Mouse (Mus musculus) erythroid progenitor cell, adult 5-6 weeks (primary cell): ENCODE data around the gene Nav1. TPM values are rescaled to one million over a fixed set of nuclear protein-coding genes. Genes with fewer than 3 reads are reported as not detected.

Source experiments
- ATAC-seq: replicated peaks from 2 replicates; pipeline ENCODE4 v1.8.0; 2016; ENCODE audit warnings: moderate number of reproducible peaks, mild to moderate bottlenecking, moderate TSS enrichment, inconsistent platforms; ENCODE audit not compliant: poor library complexity, low FRiP score, severe bottlenecking
- total RNA-seq, 2 experiments: library from RNA; stranded (forward) in 1 of 2; stranded (reverse) in 1 of 2; fragments of 150-400 nt in 1 of 2; fragments of 186-747, 209-891 nt in 1 of 2; gene quantifications; 2 replicates each; pipeline versions ENCODE4 v1.2.3 to v1.2.4; 2015 to 2017; ENCODE audit warnings: low replicate concordance in 2 of 2

Nav1 gene
- total RNA-seq, 2 experiments from 2014 or later, result 1.1 to 11.7 TPM

DNA sequence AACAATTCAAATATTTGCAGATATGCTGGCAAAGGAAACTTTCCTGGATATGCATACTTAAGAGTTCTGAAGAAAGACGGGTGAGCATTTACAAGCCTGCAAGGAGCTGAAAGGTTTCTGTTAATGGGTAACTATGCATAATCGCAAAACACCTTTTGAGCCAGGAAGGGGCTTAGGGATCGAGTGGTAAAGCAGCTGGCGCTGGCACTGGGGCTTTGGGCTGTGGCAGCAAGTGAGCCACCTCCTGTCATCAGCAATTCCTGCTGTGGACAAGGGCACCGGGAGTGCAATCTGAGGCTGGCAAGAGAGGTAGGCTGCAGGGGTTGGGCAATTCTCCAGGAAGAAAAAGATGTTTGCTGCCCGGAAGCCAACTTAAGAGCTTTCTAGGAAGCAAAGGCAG is 49.1 kb downstream of the Nav1 start:
- no peak for ATAC-seq

DNA sequence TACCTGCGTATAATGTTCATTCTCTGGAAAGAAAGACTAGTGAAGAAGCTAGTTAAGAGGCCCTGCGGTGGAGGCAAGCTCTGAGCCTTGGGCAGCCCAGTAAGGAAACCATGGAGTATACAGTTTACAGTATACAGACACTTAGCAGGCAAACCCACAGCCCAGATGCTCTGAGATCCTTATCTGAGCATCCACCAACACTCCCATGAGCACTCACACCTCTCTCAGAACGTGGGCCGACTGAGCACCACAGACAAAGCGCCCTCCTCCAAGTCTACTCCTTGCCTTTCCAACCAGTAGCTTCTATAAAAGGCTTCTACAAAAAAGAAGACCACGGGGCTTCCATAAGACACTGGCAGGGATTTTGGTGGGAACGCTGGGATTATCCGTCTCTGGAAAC is 51.2 kb downstream of the Nav1 start:
- ATAC-seq, result no peak

DNA sequence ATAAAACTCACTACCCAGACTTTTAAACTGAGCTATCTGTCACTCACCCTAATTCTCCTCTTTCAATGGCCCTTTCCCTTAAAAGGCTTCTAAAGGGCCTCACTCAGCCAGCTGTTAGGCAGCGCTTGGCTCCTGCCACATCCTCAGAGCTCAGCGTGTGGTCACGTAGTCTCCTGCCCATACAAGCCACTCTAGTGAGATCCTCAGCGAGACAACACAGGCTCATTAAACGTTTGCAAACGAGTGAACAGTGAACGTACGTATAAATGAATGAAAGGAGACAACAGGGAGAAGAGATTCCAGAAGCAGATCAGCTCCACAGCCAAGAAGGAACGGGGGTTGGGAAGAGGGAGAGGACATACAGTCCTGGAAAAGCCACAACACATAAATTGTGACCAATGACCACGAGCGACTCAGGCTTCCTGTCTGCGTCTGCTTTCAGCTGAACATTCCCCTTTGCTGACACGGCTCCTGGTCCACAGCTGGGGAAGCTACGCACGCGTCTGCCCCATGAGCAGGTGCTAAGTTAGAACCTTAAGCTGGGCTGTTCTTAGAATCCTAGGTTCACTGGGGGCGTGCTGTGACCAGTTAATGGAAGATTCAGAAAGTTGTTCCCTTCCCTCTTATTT is 52.3 kb downstream of the Nav1 start:
- ATAC-seq, result no peak

DNA sequence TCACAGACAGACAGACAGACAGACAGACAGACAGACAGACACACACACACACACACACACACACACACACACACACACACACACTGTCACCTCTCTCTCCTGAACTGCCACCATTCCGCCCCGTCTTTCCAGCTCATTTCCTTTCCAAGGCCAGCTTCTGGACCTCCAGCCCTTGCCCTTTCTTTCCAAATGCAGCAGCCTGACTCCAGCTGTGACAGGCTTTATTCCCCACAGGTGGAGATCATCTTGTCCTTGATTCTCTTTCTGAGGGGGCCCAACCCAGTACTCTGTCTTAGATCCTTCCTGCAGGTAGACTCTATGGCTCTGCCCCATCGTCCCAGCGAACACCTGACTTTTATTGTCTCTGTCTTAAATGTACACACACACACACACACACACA is 53.5 kb downstream of the Nav1 start:
- no peak for ATAC-seq

- ATAC-seq, result no peak
Measured at GRCm38 (mm10) chr1:135553154-135553553, 53.9 kb downstream of the Nav1 start.

DNA sequence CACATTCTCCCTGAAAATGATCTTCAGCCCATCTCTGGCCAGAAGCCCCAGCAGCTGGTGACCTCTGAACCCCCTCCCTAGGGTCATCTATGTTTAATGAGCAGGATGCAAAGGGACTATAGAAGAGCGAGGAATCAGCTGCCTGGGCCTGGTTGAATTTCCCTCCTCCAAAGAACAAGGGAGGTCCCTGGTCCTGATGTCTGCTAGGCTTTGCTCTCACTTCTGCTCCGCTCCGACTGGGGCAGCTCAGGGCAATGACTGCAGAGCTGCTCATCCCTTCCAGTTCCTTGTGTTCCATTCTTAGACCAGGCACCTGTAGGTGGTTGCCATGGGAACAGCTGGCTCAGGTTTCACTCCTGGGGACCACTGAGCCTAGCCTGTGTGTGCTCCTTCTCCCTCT is 56.2 kb downstream of the Nav1 start:
- ATAC-seq, result no peak

- no peak for ATAC-seq
Measured at GRCm38 (mm10) chr1:135548750-135549149, 58.3 kb downstream of the Nav1 start.

- no peak for ATAC-seq
Measured at GRCm38 (mm10) chr1:135546099-135546498, 61.0 kb downstream of the Nav1 start.

- ATAC-seq, result no peak
Measured at GRCm38 (mm10) chr1:135544504-135545146, 62.5 kb downstream of the Nav1 start.

GRCm38 (mm10) chr1:135542841-135543810 is 64.0 kb downstream of the Nav1 start:
- no peak for ATAC-seq

GRCm38 (mm10) chr1:135542080-135542479 is 65.0 kb downstream of the Nav1 start:
- ATAC-seq, result no peak

GRCm38 (mm10) chr1:135540270-135540669 is 66.8 kb downstream of the Nav1 start:
- peak; percentile 69 for ATAC-seq

- ATAC-seq, result no peak
Measured at GRCm38 (mm10) chr1:135538441-135539265, 68.4 kb downstream of the Nav1 start.

GRCm38 (mm10) chr1:135536822-135537221 is 70.3 kb downstream of the Nav1 start:
- no peak for ATAC-seq

DNA sequence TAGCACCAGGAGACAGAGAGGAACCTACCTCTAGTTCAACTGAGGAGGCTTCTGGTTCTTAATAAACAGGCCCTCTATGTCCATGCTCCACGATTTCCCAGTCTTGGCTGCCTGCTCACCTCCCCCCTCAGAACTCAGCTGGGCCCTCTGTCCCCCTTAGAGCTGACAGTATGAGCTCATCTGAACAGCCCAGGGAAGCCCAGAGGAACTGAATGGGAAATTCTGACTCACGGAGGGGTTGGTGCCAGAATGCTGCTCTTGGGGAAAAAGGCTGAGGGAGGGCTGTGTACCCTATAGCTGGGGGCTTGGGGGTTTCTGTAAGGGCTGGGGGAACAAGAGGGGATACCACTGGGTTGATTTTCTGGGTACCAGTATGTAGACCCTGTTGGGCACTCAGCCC is 70.8 kb downstream of the Nav1 start:
- ATAC-seq, result no peak

GRCm38 (mm10) chr1:135535256-135535655 is 71.8 kb downstream of the Nav1 start:
- no peak for ATAC-seq

GRCm38 (mm10) chr1:135534782-135535181 is 72.3 kb downstream of the Nav1 start:
- ATAC-seq, result no peak

DNA sequence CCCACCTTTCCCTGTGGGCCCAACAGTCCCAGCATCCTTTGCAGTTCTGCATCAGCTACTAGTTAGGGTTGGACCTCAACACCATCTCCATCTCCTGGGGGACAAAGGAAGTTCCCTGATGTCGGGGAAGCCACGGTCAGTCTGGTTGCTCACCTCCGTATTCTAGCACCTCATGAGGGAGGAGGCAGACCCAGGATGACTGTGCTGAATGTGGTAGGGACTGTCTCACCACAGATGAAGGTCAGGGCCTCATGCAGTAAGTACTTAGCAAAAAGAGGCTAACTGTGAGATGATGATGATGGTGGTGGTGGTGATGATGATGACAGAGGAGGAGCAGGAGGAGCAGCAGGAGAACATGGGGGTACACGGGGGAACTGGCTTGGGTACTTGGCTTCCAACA is 73.0 kb downstream of the Nav1 start:
- ATAC-seq, result no peak

DNA sequence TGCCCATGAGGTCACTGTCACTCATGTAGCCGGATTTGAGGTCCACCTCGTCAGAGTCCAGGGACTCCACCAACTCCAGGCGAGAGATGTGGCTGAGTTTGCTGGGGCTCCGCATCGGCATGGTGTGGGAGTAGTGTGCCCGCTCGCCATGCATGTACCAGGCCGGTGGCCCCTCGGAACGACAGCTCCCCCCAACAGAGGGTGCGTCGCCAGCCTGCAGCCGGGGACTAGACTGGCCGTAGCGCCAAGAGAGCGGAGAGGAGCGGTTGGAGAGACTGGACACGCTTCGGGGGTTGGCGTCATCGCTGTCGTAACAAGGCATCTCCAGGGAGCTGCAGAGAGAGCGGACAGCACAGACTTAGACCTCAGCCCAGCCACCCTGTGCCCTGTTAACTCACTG is 74.7 kb downstream of the Nav1 start:
- ATAC-seq, result no peak

DNA sequence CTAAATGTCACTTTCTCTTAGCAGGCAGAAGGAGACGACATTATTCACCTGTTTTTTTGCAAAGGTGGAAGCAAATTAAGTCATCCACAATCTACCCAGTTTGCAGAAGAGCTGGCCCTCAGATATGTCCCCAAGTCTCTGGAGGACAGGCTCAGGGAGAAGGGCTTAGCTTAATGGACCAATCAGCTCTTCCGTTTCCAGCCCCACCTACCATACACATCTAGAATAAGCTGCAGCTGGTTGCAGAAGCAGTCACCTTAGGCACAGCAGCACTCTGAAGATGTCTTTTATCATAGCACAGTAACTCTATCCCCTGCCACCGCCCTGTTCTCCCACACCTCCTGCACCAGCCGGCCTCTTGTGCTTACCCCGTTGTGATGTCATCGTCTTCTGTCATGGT is 75.1 kb downstream of the Nav1 start:
- no peak for ATAC-seq
